Mouse (Mus musculus): ENCODE measurements around the gene Igsf9b.

DNA sequence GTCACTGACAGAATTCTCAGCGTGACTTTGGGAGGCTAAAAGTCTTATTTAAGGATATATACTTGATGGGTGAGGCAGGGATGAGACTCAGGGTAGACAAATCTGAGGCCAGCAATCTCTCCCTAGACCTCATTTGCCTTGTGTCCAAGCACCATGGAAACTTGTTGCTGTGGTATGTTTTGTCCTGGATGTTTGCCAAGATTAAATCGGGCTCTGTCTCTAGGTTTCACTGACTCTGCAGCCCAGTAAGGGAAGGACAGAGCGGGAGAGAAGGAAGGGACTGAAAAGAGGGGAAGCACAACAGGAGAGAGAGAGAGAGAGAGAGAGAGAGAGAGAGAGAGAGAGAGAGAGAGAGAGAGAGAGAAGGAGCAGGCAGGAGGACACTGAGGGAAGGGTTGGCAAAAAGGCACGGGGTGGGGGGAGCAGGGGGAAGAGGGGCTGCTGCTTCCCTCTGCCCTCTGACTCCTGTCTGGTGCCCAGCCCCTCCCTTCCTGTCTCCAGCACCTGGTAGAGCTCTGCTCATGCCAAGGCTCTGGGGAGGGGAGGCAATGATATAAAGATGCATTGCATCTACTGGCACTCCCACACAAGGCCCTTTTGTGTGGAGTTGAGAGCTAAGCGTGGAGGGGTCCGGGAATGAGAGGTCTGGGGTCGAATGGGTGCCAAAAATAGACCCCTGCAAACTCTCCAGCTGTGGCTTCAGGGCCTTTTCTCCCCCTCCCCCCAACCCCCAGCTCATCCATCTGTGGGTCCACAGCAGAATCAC lies 9.3 kb upstream of the Igsf9b start:
- TF ChIP-seq CTCF (IDR thresholded peaks at IDR 0.05; ENCODE audit: borderline replicate concordance, extremely low read depth, insufficient read depth, insufficient read length) (no peak), POLR2A (IDR thresholded peaks at IDR 0.05; ENCODE audit: borderline replicate concordance, extremely low read depth, insufficient read depth, insufficient read length, poor library complexity, severe bottlenecking) (no peak)
